Mouse (Mus musculus) layer of hippocampus, adult 9-10 months (tissue): Measurements from ENCODE around the gene Slc25a26.

Source experiments
- DNase-seq: peaks from one replicate; pipeline ENCODE4 v3.0.0; 2022; ENCODE audit warnings: low spot score

Slc25a26 gene

DNA sequence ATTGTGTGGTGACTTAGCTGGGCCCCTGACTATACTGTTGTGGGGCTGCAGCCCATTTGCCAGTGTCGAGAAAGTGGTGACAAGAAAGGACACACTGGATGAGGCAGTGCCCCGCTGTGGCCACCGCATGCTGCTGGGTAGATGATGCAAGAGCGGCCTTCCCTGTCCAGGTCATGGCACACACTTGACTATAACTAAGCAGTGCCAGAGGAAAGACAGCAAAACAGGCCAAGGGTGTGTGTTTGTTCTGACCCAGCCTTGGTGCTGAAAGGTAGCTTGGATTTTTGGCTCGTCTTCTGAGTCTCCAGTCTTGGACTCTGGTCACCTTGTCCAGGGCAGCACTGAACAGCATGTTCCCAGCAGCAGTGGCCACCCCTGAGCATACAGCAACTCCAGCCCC is 101.0 kb downstream of the Slc25a26 start:
- DNase-seq = no peak

DNA sequence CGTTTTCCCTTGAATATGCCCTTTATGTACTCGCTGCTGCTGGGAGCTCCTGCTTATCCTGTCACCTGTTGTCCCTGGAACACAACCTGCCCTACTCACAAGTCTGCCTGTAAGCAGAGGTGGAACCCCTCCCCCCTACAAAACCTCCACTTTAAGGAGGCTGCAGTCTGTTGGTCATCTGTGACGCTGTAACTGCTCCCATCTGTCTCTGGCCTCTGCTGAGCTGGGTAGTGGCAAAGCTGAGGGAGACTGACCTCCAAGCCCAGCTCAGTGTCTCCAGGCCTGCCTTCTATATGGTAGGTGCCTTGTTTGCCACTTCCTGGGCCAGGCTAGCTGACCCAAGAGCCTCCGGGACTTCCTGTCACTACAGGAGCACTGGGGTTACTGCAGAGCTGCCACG is 101.7 kb downstream of the Slc25a26 start:
- DNase-seq = no peak

DNA sequence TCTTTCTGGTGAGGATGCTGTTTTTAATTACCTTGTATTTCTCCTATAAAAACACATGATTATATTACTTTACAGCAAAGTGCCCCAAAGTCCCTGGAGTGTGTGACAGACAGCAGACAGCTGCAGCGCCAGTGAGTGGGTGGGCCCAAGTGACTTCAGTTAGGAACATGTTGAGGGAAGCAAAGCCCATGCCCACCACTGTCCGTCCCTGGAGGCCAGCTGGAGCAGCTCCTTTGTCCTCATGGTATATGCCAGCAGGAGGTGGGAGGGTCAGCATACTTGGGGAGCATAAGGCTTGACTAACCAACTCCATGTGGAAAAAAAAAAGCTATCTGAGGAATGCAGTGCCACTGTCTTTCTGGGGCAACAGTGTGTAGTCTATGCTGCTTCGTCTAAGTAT is 103.9 kb downstream of the Slc25a26 start:
- DNase-seq = no peak

DNA sequence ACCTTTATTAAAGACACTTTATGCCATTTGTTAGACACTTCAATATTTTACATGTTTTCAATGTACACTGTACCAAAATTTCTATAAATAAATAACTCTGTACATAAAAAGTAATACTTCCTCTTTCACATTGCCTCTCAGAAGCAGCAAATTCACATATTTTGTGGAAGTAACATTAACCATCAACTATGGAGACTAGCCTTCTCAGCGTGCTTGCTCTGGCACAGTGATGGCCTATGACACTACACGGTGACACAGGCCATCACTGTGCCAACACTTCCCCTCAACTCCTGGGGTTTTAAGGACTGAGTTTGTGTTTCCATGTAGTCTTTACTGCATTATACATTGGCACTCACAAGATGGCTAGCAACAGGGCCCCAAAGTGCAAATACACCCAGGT is 104.4 kb downstream of the Slc25a26 start:
- DNase-seq = no peak

DNA sequence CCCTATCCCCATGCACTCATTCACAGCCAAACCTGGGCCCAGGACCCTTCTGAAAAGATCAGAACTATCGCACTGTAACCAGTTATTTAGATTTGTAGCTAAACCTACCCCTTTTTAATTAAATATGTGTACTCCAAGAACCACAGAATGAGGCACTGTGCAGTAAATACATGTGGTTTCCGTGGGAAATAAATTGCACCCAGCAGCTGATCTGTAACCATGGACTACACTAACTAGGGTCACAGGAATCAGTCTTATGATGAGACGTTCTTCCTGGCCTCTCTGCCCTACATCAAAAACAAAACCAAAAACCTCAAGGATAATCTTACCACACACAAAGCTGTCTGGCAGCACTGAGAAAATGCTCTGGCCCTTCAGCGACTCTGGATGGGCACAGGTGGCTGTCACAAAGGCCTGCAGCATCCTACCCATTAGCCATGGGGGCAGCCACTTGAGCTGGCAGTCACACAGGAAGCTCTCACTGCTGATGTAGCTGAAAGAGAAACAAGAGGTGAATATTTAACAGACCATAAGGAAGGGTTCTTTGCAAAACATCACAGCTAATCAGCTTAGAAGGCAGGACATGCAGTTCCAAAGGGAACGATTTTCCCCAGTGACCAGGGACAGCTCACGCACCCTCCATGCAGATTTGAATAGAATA is 113.2 kb downstream of the Slc25a26 start:
- DNase-seq = no peak

DNA sequence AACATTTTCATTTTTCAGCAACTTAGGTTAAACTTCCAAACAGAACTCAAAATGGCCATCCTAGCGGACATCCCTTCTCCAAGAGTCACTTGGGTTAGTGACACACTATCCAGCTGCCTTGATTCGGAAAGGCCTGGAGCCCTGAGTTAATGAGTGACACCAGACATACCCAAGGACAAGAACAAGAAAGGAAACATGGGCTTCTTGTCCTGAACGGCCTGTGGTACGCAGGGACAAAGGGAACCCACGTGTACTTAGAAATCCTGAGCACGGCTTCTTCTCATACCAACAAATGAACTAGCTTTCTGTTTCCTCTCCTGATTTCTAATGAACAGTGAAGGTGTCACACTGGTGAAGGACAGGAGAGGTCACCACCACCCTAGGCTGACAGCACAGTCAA is 114.2 kb downstream of the Slc25a26 start:
- no peak for DNase-seq

DNA sequence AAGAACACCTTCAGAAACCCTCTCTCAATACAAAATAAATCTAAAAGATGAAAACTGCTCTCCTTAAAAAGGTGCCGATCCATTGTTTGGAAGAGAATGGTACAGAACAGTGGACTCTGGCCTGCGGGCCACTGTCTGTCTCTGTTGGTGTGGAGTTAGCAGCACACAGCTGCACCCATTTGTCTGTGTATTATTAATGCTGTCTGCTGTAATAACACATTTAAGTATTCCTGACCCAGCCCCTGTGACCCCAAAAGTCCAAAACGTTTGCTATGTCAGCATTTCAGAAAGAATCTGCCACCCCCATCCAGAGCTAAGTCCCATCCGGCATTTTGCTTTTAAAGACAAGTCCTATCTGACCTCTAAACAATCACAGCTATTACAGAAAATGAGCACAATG is 115.8 kb downstream of the Slc25a26 start:
- no peak for DNase-seq

DNA sequence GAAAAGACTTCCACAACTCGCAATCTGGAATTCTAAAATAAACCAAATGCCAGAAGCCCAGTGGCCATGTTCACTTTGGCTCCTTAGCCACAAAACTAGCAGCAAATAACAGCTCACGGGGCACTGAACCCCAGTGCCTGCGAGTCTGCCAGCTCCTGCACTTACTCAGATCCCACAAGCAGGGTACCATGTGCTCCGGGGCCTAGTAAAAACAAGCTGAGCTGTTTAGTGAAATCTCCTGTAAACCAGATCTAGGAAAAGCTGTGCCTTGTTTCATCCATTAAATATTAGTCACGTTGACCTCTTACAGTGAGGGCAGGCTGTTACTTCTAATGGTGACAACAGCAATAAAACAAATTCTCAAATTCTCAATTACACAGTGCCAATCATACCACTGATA is 118.5 kb downstream of the Slc25a26 start:
- no peak for DNase-seq

DNA sequence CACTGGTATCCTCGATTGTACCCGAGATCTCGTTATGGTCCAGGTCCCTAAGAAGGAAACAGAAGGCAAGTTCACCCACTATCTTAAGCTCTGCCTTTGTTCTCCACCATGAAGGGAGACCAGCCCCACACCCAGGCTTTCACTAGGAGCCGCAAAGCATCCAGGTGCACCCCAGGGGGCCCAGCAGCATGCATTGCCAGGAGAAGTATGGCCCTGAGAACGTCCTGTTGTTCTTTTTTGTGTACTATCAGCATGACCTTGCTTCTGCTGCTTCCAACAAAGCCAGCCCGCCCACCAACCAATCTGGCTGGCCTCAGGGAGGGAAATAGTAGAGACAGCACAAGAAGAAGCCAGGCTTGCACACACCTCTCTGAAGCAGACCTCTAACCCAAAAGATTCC is 120.2 kb downstream of the Slc25a26 start:
- no peak for DNase-seq

DNA sequence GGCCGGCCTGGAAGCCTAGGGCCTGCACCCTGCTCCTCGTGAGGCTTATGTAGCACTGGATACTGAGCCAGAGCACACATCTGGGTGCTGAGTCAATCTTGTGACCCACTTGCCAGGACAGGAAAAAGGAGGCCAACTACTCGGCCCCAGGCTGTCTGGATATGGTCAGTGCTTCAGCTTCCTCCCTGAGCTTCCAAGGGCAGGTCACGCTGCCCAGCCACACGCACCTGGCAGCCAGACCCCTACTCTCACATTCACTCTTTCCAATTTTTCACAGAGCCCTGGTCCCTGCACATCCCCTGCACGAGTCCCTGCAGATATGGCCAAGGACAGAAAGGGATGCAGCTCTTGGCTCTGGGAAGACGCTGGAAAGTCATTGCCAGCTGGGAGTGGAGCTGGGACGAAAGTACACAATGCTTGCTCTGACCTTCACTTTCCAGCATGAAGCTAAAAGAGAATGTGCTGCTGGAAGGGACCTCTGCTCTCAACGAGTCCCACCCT is 120.7 kb downstream of the Slc25a26 start:
- no peak for DNase-seq

DNA sequence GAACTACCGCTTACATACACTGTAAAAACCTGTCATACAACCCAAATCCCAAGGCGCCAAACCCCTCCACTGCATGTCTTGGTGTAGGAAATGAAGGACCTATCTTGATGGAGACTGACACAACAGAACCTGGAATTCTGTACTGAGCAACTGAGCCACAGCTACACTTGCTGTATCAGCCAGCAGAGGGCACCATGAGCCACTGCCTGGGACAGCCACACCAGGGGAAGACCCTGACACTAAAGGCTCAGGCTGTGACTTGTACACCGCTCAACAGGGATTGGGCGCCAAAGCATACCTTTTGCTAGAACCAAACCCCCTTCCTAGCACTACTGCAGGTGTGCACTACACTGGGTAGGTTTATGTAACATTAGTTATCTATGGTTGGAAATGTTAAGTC is 122.9 kb downstream of the Slc25a26 start:
- DNase-seq = peak; percentile 61

DNA sequence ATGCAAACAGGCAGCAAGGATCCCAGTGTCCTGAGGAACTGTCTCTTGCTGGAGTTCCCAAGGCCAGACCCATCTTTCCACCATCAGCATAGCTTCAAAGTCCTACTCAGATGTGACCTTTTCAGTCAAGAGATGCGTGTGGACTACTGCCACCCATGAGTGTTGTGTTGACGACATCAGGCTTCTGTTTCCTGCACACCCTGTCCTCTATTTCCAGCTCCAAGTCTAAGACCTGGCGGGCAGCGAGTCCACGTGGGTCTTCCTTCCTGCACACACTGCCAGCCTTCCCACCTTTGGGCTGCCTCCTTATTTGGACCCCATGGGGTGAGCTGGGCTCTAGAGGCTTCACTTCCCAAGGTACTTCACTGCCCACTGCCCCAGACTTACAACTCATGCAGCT is 124.4 kb downstream of the Slc25a26 start:
- no peak for DNase-seq

DNA sequence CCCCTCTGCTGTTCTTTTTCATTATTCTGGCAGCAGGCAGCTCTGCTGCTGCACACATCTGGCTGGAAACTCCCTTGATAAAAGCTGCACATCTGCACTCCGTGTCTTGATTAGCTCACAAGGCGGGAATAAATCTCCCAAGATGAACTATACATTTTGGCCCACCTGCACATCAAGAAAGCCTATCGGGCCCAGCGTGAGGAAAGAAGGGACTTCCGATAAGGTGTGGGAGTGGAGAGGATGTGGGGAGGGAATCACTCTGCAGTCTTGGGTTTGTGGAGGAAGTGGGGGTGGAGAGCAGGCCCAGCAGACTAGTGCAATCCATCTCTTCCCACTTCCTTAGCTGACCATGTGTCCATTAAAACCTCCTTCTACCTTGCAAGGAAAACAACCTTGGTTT is 125.8 kb downstream of the Slc25a26 start:
- DNase-seq = no peak

DNA sequence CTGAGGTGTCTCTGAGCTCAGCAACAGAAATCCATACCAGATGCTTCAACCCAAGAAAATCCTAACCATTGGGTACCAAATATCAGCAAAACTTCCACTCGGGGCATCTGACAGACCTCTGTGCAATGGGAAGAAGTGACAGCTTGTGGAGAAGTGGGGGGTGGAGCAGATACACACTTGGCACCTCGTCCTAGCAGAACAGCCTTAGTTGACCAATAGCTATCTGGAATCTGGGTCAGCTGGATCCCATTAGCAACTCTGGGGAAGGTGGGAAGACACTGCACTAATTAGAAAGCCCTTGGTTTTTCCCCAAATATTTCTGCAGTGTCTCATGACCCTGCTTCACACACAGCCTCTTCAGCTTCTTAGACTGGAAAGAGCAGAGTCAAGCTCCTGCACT is 126.7 kb downstream of the Slc25a26 start:
- no peak for DNase-seq

DNA sequence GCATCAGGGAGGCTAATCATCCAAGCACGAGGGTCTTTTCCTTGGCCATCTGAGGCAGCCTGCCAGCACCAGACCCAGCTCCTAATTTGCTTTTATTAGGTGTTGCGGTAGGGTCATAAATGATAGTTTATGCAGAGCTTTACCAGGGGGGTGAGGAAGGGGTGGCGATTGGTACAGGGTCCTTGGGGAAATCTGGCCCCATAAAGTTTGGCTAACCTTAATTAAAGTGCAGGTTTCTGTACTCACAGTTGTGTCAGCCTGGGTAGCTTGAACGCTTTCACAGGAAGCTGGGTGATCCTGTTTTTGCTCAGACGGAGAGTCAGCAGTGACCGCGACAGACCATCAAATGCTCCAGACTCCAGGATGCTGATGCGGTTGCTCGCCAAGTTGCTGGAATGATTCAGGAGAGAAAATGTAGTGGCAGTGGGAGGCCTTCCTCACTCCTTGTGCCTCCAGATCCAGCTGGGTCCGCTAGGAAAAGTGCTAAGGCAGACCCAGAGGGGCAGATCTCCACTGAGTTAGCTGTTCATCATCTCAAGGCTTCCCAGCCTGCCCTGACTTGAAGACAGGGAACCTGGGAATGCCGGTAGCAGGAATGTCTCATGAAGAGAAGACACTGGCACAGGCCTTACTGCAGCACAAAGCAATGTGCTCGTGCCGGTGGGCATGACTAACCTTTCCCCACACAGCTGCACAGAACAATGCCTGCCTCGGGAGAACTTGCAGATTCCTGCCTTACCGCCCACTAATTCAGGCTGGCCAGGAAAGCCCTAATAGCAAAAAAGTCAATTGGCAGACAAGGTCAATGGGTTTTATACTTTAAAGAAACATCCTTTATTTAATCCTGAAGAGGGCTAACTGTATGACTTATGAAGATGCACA is 127.8 kb downstream of the Slc25a26 start:
- no peak for DNase-seq

DNA sequence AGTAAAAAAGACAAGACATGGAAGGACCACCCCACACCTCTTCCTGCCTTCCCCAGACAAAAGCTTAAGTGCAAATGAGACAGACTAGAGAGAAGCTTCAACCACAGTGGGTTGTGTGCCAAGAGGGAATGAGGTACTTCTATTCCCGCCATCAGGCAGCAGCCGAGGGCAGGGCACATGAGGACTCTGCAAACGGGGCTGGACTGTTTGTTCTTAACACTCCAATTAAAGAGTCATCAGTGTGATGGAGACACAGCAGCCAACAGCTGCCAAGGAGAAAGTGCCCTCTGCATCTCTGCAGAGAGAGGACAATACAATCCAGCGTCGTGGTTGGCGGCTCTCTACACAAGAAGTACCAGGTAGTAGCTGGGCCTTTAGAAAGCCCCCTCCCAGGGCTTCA is 128.7 kb downstream of the Slc25a26 start:
- DNase-seq = no peak

DNA sequence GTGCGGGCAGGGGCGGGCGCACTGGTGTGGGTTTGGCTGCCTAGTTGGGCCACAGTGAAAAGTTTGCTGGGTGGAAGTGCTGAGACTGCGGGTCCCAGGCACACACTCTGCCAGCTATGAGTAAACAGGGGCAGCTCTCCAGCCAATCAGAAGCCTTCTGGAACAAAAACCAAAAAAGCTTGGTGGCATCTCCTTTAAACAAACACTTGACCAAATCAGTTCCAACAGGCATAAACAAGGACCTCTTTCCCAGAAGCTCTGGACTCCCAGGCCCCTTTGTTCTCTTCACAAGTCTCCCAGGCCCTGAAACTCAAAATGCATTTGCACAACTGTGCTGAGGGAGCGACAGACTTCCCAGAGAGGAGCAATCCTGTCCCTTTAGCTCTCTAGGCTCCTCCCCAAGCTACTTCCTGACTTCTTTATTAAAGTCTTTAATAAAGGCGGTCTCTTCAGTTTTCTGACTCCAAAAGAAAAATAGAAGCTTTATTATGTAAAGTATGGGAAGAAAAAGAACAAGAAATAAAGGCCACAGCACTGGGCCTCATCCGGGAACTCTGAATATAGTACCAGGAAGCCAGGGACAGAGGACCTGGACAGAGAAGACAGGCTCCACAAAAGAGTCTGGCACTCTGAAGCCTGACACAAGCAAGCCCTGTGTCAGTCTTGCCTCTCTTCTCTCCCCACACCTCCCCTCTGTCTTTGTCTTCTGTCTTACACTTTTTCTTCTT is 131.1 kb downstream of the Slc25a26 start:
- no peak for DNase-seq

DNA sequence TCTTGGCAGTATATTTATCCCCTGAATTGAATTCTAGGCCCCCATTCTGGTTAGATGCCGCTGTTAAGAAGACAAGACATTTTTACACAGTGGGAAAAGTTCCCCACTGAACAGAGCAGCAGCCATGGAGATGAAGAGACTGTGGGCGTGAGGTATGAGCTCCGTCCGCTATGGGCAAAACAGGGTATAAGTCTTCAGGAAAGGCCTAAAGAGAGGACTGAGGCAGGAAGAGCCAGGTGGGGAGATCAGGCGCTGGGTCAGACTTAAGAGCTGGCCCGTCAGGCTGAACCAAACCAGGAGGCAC is 131.6 kb downstream of the Slc25a26 start:
- no peak for DNase-seq

DNA sequence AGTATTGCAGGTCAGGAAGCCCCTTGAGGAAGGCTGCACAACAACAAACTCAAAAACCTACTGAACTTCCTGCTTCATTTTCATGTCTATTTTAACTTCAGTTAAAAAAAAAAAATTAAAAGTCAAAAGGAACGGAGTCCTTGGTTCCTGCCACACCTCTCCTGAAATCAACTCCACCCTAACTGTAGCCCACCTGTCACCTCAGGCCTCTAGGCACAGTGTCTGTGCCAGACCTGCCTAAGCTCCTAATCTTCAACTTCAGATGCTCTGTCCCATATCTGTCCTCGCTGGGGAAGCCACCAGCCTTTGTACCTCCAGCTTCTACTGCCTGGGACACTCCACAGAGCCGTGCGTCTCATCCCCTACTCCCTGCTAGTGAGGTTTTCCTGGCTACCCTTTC is 134.1 kb downstream of the Slc25a26 start:
- no peak for DNase-seq

DNA sequence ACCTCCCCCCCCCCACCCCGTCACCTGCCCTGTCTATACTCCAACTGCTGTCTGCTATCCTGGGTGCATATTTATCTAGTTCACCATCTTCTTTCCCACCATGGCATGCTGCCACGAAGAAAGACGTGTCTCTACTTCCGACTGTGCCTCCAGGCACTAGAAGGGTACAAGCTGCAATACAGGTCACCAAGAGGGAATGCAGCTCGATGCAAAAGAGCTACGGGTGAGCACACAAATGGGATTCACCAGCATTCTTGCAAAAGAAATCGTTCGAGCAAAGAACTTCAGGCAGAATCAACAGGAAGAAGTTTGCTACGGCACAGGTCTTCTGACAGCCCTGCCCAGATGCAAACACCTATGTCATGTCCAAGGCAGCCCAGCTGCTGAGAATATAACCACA is 134.6 kb downstream of the Slc25a26 start:
- DNase-seq = no peak

DNA sequence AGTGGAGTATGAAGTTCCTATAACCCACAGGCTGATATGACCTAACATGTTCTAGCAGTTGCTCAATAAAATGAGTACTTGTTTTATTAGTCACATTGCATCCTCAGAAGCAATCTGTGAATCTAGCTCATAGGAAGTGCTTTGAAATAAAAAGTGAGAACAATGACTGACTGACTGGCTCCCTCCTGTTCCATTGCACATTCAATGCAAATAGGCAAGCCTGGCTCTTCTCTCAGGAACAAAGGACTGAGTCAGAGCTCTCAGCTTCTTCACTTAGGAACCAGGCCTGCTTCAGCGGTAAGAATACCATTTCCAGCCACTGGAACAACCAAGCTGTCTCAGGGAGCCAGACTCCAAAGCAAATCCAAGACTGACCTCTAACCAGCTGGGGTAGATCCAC is 135.2 kb downstream of the Slc25a26 start:
- DNase-seq = no peak

DNA sequence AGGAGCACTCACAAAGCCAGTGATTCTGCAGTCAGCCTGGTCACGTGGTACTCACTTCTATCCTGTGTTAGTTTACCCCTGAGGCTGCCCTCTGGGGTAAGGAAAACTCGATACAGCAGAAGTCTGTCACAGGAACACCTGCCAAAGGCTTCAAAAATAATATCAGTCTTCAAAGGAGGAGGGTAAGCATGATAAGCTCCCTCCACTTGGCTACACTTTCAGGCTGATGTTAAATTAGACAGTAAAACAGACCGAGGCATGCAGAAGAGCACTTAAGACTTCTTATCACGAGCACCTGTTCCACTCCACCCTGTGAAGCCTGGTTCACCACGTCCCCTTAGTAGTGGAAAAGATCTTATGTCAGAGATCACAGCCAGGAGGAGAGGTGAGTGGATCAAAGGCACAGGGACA is 136.9 kb downstream of the Slc25a26 start:
- DNase-seq = no peak

DNA sequence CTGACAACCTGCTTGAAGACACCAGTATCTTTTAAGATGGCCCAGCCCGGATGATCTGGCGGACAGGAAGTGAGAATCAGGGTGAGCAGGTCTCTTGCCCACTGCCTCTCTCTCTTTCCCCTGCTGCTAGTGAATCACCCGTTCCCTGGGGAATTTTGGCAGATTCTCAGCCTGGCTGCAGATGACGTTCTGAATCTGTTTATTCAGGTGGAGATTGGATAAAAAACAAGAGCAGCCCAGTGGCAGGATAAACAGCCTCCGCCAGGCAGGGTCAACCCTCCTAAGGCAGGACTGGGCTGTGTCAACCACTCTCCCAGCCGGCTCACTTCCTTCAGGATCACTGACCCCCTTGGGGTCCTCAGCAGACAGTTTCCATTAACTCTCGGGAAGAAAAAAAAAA is 140.2 kb downstream of the Slc25a26 start:
- DNase-seq = no peak
